Mouse (Mus musculus) CH12.LX (cell line): Measurements from ENCODE around the gene Pml. TPM values are rescaled to one million over a fixed set of nuclear protein-coding genes. Genes with fewer than 3 reads are reported as not detected.
"Not testable (repeated sequence)": the region's sequence is repeated elsewhere in the genome, so short reads cannot be mapped to it uniquely, and the experiment has no call there.

Experiments used
- DNase-seq: peaks from one replicate; pipeline ENCODE4 v3.0.0-alpha.2; 2013; ENCODE audit errors: extremely low read depth
- H3K27ac ChIP-seq: 2 replicates; pipeline ENCODE4 v1.5.1; 2012; ENCODE audit warnings: low read depth, mild to moderate bottlenecking, control low read depth, moderate library complexity; ENCODE audit not compliant: insufficient read depth
- H3K27me3 ChIP-seq: replicated peaks from 2 replicates; pipeline ENCODE3; 2012; ENCODE audit warnings: inconsistent platforms
- H3K36me3 ChIP-seq, 2 experiments: replicated peaks in 1 of 2; 2 replicates each; pipeline versions ENCODE3 to v1.6.1; 2012; ENCODE audit warnings: inconsistent platforms in 1 of 2, low read length in 1 of 2, mild to moderate bottlenecking in 1 of 2, mixed read lengths in 1 of 2, moderate library complexity in 1 of 2; ENCODE audit not compliant: control insufficient read depth in 1 of 2, insufficient read depth in 1 of 2
- H3K4me1 ChIP-seq, 2 experiments: 2 replicates each; pipeline ENCODE4 v1.6.1; 2012; ENCODE audit warnings: inconsistent platforms in 1 of 2, moderate library complexity in 1 of 2; ENCODE audit not compliant: insufficient read depth in 2 of 2, control insufficient read depth in 1 of 2
- H3K4me2 ChIP-seq: 2 replicates; pipeline ENCODE4 v1.6.1; 2012; ENCODE audit warnings: low read depth, mild to moderate bottlenecking, control low read depth; ENCODE audit not compliant: poor library complexity, insufficient read depth, severe bottlenecking
- H3K4me3 ChIP-seq, 3 experiments: fragments of 150-350 bp in 1 of 3; sonication (generic) in 1 of 3; replicated peaks in 1 of 3; 2 replicates each; pipeline versions ENCODE3 to v1.5.1; 2011 to 2012; ENCODE audit warnings: low read depth in 2 of 3, low read length in 2 of 3, mild to moderate bottlenecking in 2 of 3, moderate library complexity in 2 of 3, control low read depth in 1 of 3, improper control_type of control experiment in 1 of 3, inconsistent platforms in 1 of 3, mixed read lengths in 1 of 3; ENCODE audit not compliant: poor library complexity in 1 of 3
- H3K79me2 ChIP-seq: replicated peaks from 2 replicates; pipeline ENCODE4 v1.6.1; 2012; ENCODE audit warnings: mild to moderate bottlenecking, moderate library complexity; ENCODE audit not compliant: control insufficient read depth, poor library complexity, insufficient read depth, severe bottlenecking; ENCODE audit errors: extremely low read depth
- H3K9ac ChIP-seq: 2 replicates; pipeline ENCODE4 v1.6.1; 2012; ENCODE audit warnings: low read depth, mild to moderate bottlenecking, control low read depth, moderate library complexity; ENCODE audit not compliant: insufficient read depth
- H3K9me3 ChIP-seq: replicated peaks from 2 replicates; pipeline ENCODE3; 2012; ENCODE audit warnings: low read length, inconsistent platforms, mixed read lengths
- CHD1 ChIP-seq: IDR thresholded peaks from 2 replicates; pipeline ENCODE4 v1.6.1; 2012; ENCODE audit warnings: low read depth, low read length, improper control_type of control experiment, inconsistent platforms
- CHD2 ChIP-seq: IDR thresholded peaks from 2 replicates; pipeline ENCODE4 v1.6.1; 2011; ENCODE audit warnings: low read length, improper control_type of control experiment
- EP300 ChIP-seq: IDR thresholded peaks from 2 replicates; pipeline ENCODE4 v1.6.1; 2011; ENCODE audit warnings: low read length, improper control_type of control experiment
- HCFC1 ChIP-seq: IDR thresholded peaks from 2 replicates; pipeline ENCODE4 v1.6.1; 2012; ENCODE audit warnings: low read depth, mild to moderate bottlenecking, inconsistent platforms, low read length, improper control_type of control experiment
- IRF4 ChIP-seq: IDR thresholded peaks from 2 replicates; pipeline ENCODE4 v1.6.1; 2014; ENCODE audit warnings: low read depth, mild to moderate bottlenecking, inconsistent platforms, low read length, improper control_type of control experiment
- KAT2A ChIP-seq: IDR thresholded peaks from 2 replicates; pipeline ENCODE4 v1.6.1; 2012; ENCODE audit warnings: low read length, improper control_type of control experiment, inconsistent platforms; ENCODE audit not compliant: insufficient replicate concordance
- MAFK ChIP-seq: IDR thresholded peaks from 2 replicates; pipeline ENCODE4 v1.6.1; 2011; ENCODE audit warnings: low read length, improper control_type of control experiment; ENCODE audit not compliant: insufficient replicate concordance
- MAX ChIP-seq: IDR thresholded peaks from 2 replicates; pipeline ENCODE4 v1.6.1; 2011; ENCODE audit warnings: low read length, improper control_type of control experiment
- MEF2A ChIP-seq: IDR thresholded peaks from 2 replicates; pipeline ENCODE4 v1.6.1; 2014; ENCODE audit warnings: low read depth, mild to moderate bottlenecking, inconsistent platforms, low read length, improper control_type of control experiment, borderline replicate concordance
- MYC ChIP-seq: IDR thresholded peaks from 2 replicates; pipeline ENCODE4 v1.6.1; 2011; ENCODE audit warnings: low read depth, mild to moderate bottlenecking, improper control_type of control experiment, low read length
- NELFE ChIP-seq: IDR thresholded peaks from 2 replicates; pipeline ENCODE4 v1.6.1; 2011; ENCODE audit warnings: low read depth, low read length, improper control_type of control experiment
- POLR2AphosphoS2 ChIP-seq: IDR thresholded peaks from 2 replicates; pipeline ENCODE4 v1.6.1; 2011; ENCODE audit warnings: low read depth, low read length, improper control_type of control experiment
- TBP ChIP-seq: conservative IDR thresholded peaks from 2 replicates; pipeline ENCODE4 v1.6.1; 2011; ENCODE audit warnings: low read depth, low read length, improper control_type of control experiment
- UBTF ChIP-seq: IDR thresholded peaks from 2 replicates; pipeline ENCODE4 v1.6.1; 2012; ENCODE audit warnings: low read depth, mild to moderate bottlenecking, inconsistent platforms, low read length, improper control_type of control experiment, moderate library complexity
- USF1 ChIP-seq: IDR thresholded peaks from 2 replicates; pipeline ENCODE4 v1.6.1; 2014; ENCODE audit warnings: low read depth, mild to moderate bottlenecking, inconsistent platforms, low read length, improper control_type of control experiment
- ZKSCAN1 ChIP-seq: IDR thresholded peaks from 2 replicates; pipeline ENCODE4 v1.6.1; 2012; ENCODE audit warnings: low read depth, inconsistent platforms, low read length, improper control_type of control experiment, borderline replicate concordance
- ZMIZ1 ChIP-seq: IDR thresholded peaks from 2 replicates; pipeline ENCODE4 v1.6.1; 2012; ENCODE audit warnings: low read depth, mild to moderate bottlenecking, inconsistent platforms, low read length, improper control_type of control experiment
- ZNF384 ChIP-seq: IDR thresholded peaks from 2 replicates; pipeline ENCODE4 v1.6.1; 2012; ENCODE audit warnings: low read depth, low read length, improper control_type of control experiment, inconsistent platforms
- dilution Hi-C: fragments of 300-500 bp; cut with MboI; formaldehyde crosslinking; loops from 2 replicates; pipeline ENCODE4 v1.14.3; 2020; ENCODE audit warnings: low sequenced_read_pairs; ENCODE audit not compliant: extremely low pct_unique_long_range_greater_than_20kb, extremely low pct_ligation_motif_present
- in situ Hi-C: fragments of 300-500 bp; cut with MboI; formaldehyde crosslinking; loops from 3 replicates; pipeline ENCODE4 v1.14.3; 2019; ENCODE audit warnings: low sequenced_read_pairs, low pct_ligation_motif_present, low pct_unique_long_range_greater_than_20kb, mixed read lengths
- polyA plus RNA-seq: library from polyadenylated mRNA; unstranded; fragments of >175 nt; gene quantifications from 2 replicates; pipeline ENCODE4 v1.2.1, GENCODE M21; 2012; ENCODE audit warnings: low read depth; ENCODE audit not compliant: insufficient read length
- total RNA-seq, 2 experiments: library from RNA; depleted of rRNA; stranded (reverse); fragments of 300-350 nt in 1 of 2; fragments of >200 nt in 1 of 2; gene quantifications; 2 replicates each; pipeline ENCODE4 v1.2.3; 2012 to 2014

The Pml gene
- total and polyA plus RNA-seq, 3 experiments = 8.3 to 56.9 (median 21.2) TPM

DNA sequence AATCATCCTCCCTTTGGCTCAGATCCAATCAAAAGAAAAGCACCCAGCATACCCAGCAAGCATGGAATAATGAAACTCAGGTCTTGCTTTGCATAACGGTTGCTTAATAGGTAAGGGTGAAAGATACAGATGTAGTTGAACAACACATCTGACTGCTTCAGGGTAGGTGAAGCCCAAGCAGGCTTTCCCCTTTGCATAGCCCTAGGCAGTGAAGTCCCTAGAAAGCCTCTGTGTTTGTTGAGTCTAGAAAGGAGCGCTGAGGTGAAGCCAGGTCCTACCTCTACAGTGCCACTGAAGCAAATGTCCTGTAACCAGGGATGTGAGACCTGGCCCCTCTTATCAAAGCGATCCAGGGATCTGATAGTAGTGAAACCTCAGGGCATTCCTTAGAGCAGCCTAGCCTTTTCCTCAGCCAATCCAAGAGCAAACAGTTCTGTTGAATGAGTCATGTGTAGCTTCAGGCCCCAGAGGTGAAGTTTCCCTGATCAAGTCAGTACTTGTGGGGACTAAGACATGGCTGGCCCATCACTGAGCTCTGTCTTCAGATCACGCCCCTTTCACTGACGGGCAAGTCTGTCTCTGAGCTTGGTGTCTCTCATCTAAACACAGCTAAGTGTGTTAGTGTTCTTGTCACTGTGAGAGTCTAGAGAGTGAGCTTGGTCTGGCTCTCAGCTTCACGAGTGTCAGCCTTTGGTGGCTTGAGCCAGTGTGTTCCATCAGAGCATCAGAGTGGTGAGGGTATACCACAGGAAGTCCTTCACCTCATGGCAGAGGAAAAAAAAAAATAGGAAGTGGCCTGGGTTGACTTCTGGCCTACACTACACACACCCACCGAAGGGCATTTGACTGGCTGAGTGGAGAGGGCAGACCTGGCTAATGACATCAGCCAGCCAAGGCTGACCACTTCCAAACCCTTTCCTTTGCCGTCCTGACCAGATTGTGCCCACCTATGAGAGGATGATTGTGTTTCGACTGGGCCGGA is 6.4 kb upstream of the Pml start (continued):
- no peak for TF ChIP-seq POLR2AphosphoS2

DNA sequence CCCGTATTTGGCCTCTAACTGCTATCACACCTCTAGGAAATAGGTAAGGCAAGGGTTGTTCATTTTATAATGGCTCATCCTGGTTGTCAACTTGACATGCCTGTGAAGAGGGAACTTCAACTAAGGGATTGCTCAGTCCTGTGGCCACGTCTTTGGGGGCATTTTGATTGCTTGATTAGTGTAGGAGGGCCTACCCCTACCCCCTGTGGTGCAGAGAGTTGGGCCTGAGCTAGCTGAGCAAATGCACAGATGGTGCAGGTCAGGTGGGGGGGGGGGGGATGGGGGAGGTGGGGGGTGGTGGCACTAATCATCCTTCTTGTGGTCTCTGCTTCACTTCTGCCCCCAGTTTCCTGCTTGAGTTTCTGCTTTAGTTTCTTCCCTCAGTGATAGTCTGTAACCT is 5.5 kb upstream of the Pml start:
- Histone ChIP-seq H3K79me2 (peaks cover 17% of the 10 kb centered on the region), H3K36me3 (peaks cover 5 to 21% of the 10 kb centered on the region in 2 experiments), H3K4me1 (peaks cover 17 to 72% of the 10 kb centered on the region in 2 experiments), H3K4me3 (peak overlapping the region; percentile 39 to 82 (median 42)), H3K4me2 (peak overlapping the region; percentile 95), H3K27ac (peak overlapping the region; percentile 98), H3K9ac (peak overlapping the region; percentile 63), H3K9me3 (no peaks in the 10 kb centered on the region), H3K27me3 (no peaks in the 10 kb centered on the region)
- TF ChIP-seq ZKSCAN1 (no peak), EP300 (no peak), CHD2 (0 out of 2 replicates have a peak, but pooled peaks have one; percentile 43), TBP (0 out of 2 replicates have a peak, but pooled peaks have one; percentile 15)
- in situ Hi-C loops = loop anchor here (25.0 kb wide), 1 partner anchor 443 kb away; no protein-coding TSS in a partner anchor
- DNase-seq = no peak
- dilution Hi-C loops = no loop called here

DNA sequence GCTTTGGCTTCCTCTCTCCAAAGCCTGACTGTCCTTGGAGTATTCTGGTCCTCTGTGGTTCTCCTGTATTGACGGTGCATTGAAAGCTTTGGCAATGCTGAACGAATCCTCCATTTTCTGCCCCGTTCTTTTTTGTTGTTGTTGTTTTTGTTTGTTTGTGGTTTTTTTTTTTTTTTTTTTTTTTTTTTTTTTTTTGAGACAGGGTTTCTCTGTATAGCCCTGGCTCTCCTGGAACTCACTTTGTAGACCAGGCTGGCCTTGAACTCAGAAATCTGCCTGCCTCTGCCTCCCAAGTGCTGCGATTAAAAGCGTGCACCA is 4.2 kb upstream of the Pml start:
- H3K27me3 ChIP-seq, H3K9me3 ChIP-seq, H3K36me3 ChIP-seq, dilution Hi-C loops, DNase-seq: not testable (repeated sequence)
- in situ Hi-C loops = loop anchor here (25.0 kb wide), 1 partner anchor 441 kb away; no protein-coding TSS in a partner anchor
- peak overlapping the region; percentile 43 for H3K4me2 ChIP-seq
- peak; percentile 78 for TF ChIP-seq ZNF384
- peaks cover 20% of the 10 kb centered on the region for H3K79me2 ChIP-seq
- peak overlapping the region; percentile 63 for H3K9ac ChIP-seq
- H3K27ac ChIP-seq = peak overlapping the region; percentile 89
- peaks cover 14 to 60% of the 10 kb centered on the region in 2 experiments for H3K4me1 ChIP-seq
- H3K4me3 ChIP-seq = peak overlapping the region; percentile 73 to 82 (median 75)

DNA sequence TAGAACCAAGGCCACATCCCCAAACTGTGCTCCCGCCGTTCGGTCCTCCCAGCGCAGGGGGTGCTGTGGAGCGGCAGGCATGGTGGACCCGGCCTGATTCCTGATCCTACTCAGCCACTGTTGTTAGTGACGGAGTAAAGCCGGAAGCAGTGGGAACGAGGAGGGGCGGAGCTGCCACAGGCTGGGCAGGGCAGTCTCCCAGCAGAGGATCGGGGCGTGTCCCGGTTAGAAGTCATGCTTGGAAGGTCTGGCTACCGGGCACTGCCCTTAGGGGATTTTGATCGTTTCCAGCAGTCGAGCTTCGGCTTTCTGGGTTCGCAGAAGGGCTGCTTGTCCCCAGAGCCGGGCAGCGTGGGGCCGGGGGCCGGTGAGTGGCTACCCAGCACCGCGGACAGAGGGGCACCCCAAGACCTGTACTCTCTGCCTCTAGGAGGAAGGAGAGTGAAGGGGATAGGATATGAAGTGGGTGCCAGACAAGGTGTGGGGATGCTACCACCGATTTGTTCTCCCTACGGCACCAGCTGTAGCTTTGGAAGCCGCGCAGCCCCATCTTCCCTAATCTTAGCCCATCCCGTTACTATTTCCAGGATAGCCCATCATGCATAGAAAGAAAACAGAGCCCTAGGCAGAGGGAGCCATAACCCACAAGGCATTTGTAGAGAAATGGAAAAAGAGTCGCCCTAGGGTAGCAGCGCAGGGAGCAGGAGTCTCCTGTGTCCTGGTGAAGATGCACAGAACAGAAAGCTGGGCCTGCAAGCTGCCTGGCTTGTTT is 3.6 kb upstream of the Pml start, which contains the start of gene Stoml1:
TSS of gene Stoml1 (plus strand) at position 132 of the 772 bp plus-strand sequence.
- H3K79me2 ChIP-seq = peaks cover 20% of the 10 kb centered on the region
- in situ Hi-C loops = loop anchor here (25.0 kb wide), 1 partner anchor 441 kb away; no protein-coding TSS in a partner anchor
- dilution Hi-C loops = no loop called here
- no peaks in the 10 kb centered on the region for H3K9me3 ChIP-seq
- DNase-seq = peak; percentile 98
- peak within 1 kb of the TSS; percentile 63 for H3K9ac ChIP-seq
- peak within 1 kb of the TSS; percentile 73 to 82 (median 75) for H3K4me3 ChIP-seq
- H3K36me3 ChIP-seq = peaks cover 0 to 5% of the 10 kb centered on the region in 2 experiments
- H3K4me2 ChIP-seq = peak within 1 kb of the TSS; percentile 43
- peak within 1 kb of the TSS; percentile 89 for H3K27ac ChIP-seq
- H3K4me1 ChIP-seq = peaks cover 14 to 55% of the 10 kb centered on the region in 2 experiments
- H3K27me3 ChIP-seq = no peaks in the 10 kb centered on the region
- TF ChIP-seq MYC (0 out of 2 replicates have a peak, but pooled peaks have one; percentile 49), HCFC1 (peak; percentile 88), KAT2A (peak; percentile 82; the same call in 1 of the 2 replicates), MEF2A (peak; percentile 87), USF1 (no peak), MAX (peak; percentile 84), UBTF (peak; percentile 56), ZNF384 (peak; percentile 26; the same call in 1 of the 2 replicates), ZMIZ1 (peak; percentile 92), IRF4 (peak; percentile 79), NELFE (peak; percentile 88), MAFK (no peak), CHD1 (peak; percentile 91; the same call in 1 of the 2 replicates), POLR2AphosphoS2 (no peak)
